Mouse (Mus musculus) heart, postnatal 14 days (tissue): ENCODE results near the gene Slc11a1. TPM values are rescaled to one million over a fixed set of nuclear protein-coding genes. Genes with fewer than 3 reads are reported as not detected.
"Not testable (repeated sequence)": the region's sequence is repeated elsewhere in the genome, so short reads cannot be mapped to it uniquely, and the experiment has no call there.

ENCODE experiments used
- DNase-seq, 2 experiments: peaks; one replicate each; pipeline ENCODE4 v3.0.0; 2021 to 2022
- intact Hi-C: fragments of 180-260 bp; cut with DNase I; formaldehyde crosslinking; loops from one replicate; pipeline ENCODE4 v1.15.1; 2025
- long read RNA-seq, 2 experiments: library from polyadenylated mRNA; stranded (forward); transcript quantifications; one replicate each; pipeline ENCODE4 v2.0.0; 2021
- total RNA-seq, 2 experiments: library from RNA; stranded (reverse); gene quantifications; 2 replicates each; pipeline ENCODE4 v1.2.3; 2021

The Slc11a1 gene
- 1 to 10 TPM; 2.7 to 4.1 TPM for total RNA-seq
- long read RNA-seq, experiment 1 = 0 reads
- long read RNA-seq, experiment 2, partial matches to known transcripts = 4 of 6 reads
- long read RNA-seq, experiment 2, other reads (novel, unspliced or antisense) = 1 of 6 reads

DNA sequence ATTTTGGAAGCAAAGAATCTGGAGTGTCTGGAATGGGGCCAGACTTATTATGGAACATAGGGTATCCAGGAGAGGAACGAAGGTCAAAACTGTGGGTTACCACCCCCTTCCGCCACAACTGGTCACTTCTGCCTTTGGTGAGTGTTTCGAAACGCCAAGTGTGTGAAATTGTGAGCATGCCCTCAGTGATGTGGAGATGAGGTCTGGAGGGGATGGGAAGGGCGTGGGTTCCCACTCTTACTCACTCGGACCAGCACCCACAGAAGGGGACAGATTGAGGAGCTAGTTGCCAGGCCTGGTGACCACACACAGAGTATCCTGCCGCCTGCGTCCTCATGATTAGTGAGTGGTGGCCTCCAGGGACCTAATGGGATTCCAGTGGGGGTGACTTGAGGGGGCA is at the start of gene Slc11a1:
Gene Slc11a1, plus strand, starts transcription at position 216 of the 400 bp plus-strand sequence.
- DNase-seq = no peak
- intact Hi-C loops = no loop called here

DNA sequence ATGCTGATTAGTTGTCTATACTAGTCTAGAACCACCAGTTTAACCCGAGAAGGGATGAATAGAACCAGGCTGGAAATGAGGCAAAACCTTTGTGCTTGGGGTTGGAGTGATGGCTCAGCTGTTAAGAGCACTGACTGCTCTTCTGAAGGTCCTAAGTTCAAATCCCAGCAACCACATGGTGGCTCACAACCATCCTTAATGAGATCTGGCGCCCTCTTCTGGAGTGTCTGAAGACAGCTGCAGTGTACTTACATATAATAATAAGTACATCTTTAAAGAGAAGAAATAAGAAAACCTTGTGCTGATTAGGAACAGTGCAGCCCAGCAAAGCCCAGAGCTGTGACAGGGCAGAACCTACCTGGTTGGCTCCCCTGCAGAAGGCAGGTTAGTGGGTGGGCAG is 48.1 kb upstream of the Slc11a1 start:
- DNase-seq, intact Hi-C loops: not testable (repeated sequence)

DNA sequence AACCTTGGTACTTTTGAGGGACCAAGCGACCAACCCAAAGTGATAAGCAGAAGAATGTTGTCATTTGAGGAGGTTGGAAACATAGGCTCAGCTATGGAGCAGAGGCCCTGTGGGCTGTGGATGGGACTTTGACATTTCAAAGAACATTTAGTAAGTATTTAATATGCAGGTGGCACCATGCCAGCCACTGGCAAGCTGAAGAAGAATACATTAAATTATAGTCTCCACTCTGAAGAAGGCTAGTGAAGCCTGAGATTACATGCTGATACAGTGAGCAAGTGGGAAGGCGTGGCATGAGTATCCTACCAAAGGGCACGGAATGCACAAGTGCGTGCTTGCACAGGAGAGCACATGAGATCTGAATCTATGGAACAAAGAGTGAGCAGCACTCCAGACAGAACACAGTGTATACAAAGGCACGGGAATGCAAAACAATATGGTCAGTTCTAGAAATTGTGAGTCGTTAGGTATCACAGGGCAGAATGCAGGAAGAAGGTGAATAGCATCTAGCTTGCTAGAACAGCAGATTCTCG is 45.0 kb upstream of the Slc11a1 start:
- intact Hi-C loops = no loop called here

DNA sequence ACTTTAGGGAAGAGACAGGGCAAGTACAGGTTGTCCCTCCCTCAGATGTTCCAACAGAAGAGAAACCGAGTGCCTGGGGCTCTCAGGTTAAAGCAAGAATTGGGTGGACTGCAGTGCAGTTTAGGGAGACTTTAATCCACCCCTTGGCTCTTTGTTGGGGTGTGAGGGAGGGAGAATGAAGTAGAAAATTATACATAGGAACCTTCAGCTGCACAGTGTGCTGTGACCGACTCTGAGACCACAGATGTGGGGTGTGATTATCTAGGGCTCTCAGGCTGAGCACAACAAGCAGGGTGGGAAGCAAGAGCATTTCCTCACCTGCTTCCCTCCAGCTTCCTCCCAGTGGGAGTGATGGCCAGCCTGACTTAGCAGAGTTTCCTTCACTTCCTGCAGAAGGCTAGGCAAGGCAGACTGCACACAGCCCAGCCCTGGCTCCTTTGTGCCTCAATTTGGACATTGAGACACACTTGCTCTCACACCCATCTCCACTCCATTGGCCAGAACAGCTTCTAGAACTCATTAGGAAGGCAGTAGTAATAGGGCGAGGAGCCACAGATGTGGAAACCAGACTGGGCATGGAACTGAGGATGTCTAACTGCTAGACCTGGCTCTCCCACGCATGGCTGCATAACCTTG is 43.8 kb upstream of the Slc11a1 start:
- peak; percentile 39 to 47 for DNase-seq
- intact Hi-C loops = no loop called here

More for the DNA sequence above, 45.0 kb upstream of the Slc11a1 start:
- no peak for DNase-seq

DNA sequence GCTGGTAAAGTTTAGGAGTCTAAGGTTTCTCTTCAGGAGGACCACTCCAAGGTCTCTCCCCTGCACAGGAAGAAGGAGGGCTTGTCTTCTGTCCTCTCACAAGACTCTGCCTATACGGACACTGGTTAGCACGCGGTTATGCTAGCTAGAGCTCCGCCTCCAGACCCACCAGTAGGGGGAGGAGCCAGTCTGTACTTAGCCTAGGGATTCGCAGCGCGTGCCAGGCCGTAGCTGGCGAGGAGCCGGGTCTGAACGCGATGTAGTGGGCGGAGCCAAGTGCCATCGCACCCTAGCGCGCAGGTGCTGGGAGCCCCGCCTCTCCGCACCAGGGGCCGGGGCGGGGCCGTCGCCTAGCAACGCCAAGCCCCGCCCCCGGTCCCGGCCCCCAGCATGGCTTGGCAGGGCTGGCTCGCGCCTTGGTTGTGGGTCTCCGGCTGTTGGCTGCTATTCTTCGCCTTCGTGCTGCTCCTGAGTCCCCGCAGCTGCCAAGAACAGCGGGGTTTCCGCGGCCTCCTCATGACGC is 42.7 kb upstream of the Slc11a1 start:
- intact Hi-C loops = loop anchor here (2.0 kb wide), 1 partner anchor 24 kb away; no protein-coding TSS in a partner anchor
- DNase-seq = peak; percentile 96 to 97

DNA sequence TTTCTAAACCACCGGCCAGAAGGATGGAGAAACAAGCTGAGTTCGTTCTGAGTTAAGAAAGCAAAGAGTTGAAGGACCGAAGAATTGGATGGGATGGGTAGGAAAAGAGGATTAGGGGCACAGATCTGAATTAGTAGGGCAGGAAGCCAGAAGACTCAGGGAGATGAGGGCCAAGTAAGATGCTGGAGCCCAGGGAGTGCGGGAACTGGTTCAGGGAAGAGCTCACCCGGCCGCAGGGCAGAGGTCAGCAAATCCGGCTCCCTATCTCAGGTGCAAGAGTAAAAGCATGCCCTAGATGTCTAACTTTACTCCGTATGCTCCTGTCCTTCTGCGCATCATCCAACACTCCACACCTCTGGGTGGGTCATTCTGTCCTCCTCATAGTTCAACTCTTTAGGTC is 42.1 kb upstream of the Slc11a1 start:
- no peak for DNase-seq
- intact Hi-C loops = loop anchor here (2.0 kb wide), 1 partner anchor 24 kb away; no protein-coding TSS in a partner anchor

DNA sequence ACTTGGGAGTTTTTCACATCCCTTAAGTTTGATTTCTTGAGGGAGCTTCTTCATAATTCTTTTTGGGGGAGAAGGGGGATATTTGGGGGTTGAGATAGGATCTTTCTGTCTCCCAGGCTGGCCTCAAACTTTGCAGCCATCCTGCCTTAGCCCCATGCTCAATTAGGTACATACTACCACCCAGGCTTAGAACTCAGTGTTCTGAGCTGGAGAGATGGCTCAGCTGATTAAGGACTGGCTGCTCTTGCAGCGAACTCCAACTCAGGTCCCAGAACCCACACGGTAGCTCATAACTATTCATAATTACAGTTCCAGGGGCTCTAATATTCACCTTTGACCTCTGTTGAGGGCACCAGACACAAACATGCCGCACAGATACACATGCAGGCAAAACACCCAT is 40.4 kb upstream of the Slc11a1 start:
- DNase-seq = no peak
- intact Hi-C loops = no loop called here

DNA sequence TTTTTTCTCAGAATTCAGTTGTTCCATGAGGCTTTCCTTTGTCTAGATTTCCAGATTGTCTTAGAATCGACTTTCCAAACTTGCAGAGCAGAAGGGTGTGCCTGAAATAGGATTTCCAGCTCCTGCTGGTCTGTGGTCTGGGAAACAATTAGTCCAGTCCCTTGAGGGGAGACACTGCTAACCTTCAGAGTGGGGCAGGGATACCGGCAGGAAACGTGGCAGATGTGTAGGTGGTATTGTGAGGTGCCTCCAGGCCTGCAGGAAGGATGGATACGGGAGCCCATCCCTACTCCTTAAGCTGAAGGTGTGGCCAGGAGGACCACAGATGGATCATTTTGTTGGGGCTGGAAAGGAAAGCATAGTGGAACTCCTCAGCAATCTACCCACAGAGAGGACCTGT is 40.0 kb upstream of the Slc11a1 start:
- intact Hi-C loops = no loop called here
- DNase-seq = peak; percentile 28 to 37

DNA sequence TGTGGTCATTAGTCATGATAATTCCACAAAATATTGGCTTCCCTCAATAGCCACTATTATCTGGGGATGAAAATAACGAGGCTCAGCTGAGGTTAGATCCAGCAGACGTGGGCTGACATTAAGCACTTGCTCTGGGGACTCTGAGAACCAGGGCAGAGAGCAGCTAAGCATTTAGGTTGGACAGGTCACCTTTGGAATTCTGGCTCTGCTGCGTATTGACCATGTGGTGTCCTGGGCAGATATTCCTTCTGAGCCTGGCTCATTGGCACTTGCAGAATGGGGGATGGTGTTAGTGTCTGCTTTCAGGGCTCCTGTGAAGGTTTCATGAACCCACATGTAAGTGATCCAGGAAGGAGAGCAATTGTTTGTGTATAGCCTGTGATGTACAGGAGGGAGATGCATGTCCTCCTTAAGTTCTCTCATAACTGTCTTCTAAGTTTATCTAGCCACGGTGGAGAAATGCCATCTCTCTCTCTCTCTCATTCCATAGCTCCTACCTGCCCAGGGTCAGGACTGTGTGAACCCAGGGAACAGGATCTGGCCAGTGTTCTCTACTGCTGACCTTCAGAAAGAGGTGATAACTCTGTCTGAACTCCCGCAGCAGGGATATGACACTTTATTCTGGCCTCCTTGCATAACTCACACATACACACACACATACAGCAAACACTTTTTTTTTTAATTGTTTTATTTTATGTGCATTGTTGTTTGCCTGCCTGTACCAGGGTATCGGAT is 39.4 kb upstream of the Slc11a1 start:
- DNase-seq = peak in 1 of 2 experiments; percentile 30
- intact Hi-C loops = no loop called here

DNA sequence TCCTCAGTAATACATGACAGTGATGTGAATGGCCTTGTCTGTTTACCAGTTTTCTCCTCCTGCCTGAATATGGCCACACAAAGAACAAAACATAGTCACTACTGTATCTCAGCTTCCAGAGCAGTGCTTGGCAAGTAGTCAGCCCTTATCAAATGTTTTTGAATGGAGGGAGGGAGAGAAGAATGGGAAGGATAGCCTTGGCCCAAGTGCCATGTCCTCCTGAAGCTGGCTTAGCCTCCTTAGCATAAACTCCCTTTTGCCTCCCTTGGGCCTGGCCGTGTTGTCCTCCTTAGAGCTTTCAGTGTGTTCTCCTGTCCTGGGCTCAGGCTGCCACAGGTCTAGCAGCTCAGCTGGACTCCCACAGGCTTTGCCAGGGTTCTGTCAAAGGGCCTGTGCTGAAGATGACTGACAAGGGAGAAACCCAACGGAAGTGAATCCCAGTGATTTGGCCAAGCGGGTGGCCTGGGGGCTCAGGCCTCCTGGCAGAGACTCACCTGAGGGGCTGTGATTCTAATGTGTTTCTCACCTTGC is 37.7 kb upstream of the Slc11a1 start:
- peak in 1 of 2 experiments; percentile 23 for DNase-seq
- intact Hi-C loops = no loop called here

DNA sequence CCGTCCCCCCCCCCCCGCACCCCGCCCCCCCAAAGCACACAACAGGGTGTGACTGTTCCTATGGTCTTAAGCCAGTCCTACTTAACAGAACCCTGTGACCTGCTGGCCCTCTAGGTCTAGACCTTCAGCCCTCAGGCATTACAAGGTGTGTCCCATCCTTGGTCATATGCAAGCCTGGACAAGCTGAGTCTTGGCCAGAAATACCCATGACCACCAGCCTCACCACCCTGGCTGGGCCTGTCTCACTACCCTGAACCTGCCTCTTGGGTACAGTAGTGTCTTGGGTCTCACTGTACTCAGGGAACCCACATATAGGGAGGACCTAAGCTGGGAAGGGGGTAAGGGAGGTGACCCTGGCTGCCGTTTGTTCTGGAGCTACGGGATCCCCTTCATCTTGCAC is 37.0 kb upstream of the Slc11a1 start:
- intact Hi-C loops = no loop called here
- no peak for DNase-seq

DNA sequence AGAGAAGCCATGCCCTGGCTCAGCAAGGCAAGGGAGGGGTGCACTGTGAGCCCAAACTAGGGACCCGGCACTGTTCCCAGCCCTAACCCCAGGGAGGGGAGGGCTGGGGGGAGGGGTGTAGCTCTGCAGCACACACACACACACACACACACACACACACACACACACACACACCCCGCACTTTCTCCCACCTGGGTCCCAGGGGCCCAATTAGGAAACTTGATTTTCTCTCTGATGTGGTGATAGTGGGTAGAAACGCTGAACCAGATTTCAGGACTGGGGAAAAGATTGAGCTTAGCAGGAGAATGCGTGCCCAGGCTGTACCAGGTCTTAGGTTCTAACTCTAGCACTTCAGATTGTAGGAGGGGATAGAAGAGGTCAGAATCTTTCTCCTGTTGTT is 36.4 kb upstream of the Slc11a1 start:
- intact Hi-C loops = no loop called here
- no peak for DNase-seq

DNA sequence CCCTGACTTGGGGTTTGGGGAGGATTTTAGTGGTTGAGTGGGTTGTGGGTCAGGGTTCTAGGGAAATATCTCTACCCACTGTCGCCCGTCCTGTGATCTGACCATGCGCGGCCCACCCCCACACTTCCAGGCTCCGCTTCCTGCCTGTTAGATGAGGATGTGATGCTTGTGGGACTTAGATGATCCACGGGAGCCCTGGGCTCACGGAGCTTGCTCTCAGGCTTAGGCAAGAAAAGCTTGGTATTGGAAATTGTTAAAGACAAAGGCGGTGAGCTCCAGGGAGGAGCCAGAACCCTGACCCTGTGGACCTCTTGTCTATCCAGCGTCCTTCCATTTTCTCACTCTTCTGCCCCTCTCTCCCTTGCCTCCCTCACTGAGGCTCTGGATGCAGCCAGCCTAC is 35.1 kb upstream of the Slc11a1 start:
- DNase-seq = no peak
- intact Hi-C loops = no loop called here

DNA sequence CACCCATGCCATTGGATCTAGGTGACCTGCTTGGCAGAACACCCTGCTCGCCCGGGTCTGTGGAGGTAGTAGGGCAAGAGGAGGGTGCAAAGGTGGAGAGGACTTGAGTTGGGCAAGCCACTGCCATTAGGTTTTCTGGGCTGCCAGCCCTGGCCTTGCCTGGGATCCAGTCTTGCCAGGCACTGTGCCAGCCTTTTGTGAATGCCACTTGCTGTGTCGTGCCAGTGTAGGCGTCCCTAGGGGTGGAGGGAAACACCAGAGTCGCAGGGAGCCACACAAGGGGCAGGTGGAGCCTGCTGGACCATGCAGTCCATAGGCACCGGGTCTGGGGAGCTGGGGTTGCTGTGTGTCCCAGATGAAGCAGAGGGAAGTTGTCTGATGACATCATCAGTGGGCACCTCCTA is 34.6 kb upstream of the Slc11a1 start:
- intact Hi-C loops = no loop called here
- peak; percentile 71 to 79 for DNase-seq

DNA sequence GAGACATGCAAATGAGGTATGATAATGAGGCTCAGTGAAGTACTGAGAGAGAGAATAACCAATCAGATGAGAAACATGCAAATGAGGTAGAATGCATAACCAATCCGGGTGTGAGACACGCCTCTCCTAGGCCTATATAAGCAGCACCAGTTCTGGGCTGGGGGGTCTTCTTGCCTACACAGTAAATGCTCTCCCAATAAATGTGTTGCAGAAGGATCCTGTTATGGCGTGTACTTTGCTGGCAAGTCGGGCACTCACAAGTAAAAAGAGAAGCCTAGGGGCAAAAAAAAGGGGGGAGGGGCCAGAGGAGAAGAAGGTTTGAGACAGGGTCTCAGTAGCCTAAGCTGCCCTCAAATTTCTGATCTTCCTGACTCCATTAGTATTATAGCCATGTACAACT is 34.0 kb upstream of the Slc11a1 start:
- intact Hi-C loops, DNase-seq: not testable (repeated sequence)

DNA sequence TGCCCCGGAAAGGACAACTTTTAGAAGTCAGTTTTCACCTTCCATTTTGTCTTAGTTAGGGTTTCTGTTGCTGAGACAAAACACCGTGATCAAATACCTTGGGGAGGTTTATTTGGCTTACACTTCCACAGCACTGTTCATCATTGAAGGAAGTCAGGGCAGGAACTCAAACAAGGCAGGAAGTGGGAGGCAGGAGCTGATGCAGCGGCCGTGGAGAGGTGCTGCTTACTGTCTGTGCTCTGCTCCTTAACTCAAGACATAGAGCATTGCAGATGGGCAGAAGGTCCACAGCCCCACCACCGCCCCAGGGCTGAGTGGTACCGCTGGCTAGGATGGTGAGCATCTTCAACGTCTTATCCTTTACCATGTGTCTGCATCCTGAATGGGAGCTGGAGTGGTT is 33.1 kb upstream of the Slc11a1 start:
- DNase-seq = no peak
- intact Hi-C loops = loop anchor here (2.0 kb wide), 1 partner anchor 15 kb away; no protein-coding TSS in a partner anchor

DNA sequence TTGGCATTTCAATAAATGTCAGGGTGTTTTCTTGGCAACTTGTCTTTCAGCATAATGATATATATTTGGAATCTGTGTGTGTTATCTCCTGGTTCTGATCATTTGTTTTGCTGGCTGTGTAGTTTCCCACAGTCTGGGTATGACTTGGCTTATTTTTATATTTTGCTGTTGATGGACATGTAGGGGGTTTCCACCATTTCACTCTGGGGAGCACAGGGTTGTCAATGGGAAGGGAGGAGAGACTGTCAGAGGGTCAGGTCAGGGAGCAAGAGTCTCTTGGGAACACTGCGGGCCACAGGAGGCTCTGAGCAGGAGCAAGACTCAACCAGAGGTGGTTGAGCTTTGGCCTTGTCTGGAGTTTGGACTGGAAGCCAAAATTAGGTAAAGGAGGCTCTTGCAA is 32.7 kb upstream of the Slc11a1 start:
- intact Hi-C loops = loop anchor here (2.0 kb wide), 1 partner anchor 14 kb away; no protein-coding TSS in a partner anchor
- no peak for DNase-seq

DNA sequence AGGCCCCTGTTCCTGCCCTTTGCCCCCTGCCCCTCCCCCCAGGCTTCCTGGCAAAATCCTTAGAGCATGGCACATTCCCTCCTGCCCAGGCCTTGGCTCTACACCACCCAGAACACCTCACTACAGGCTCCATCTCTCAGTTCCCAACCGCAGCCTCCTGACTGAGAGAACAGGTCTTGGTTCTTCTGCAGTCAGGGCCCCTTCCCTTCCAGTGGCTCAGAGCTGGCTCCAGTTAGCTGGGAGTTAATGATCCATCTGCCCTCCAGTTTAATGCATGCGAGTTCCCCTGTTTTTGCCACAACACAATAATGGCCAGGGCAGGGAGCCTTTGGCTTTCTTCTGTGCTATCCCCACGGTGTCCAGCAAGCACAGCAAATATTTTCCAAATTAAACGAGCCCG is 31.8 kb upstream of the Slc11a1 start:
- intact Hi-C loops = loop anchor here (2.0 kb wide), 1 partner anchor 14 kb away; no protein-coding TSS in a partner anchor
- no peak for DNase-seq

DNA sequence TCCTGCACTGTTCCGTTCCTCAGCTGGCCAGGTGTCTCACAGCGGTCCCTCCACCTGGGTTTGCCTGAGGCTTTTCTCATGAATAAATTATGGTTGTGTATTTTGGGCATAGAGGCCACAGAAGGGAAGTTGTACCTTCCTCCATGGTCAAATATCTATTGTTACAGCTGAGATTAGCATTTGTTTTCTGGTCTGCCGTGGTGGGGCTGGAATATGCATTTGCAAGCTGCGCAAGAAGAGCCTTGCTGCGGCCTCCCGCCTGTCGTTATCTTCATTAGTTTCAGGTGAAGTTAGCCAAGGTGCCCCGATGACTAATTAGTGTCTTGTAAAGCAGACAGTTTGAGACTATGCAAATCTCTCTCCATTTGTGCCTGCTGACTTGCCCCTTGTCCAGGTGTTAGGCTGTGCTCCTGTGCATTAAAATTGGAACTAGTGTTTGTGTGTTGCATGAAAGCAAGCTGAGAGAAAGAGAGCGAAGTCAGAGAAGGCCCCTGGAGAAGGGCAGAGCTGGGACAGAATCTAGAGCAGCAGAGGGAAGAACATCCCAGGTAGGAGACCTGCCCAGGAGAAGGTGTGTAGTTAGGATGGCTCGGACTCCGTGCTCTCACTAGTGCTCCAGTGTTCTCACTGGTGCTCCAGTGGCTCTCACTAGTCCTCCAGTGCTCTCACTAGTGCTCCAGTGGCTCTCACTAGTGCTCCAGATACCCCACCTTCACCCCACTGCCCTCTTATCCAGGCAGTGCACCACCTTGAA is 30.7 kb upstream of the Slc11a1 start:
- intact Hi-C loops = no loop called here

DNA sequence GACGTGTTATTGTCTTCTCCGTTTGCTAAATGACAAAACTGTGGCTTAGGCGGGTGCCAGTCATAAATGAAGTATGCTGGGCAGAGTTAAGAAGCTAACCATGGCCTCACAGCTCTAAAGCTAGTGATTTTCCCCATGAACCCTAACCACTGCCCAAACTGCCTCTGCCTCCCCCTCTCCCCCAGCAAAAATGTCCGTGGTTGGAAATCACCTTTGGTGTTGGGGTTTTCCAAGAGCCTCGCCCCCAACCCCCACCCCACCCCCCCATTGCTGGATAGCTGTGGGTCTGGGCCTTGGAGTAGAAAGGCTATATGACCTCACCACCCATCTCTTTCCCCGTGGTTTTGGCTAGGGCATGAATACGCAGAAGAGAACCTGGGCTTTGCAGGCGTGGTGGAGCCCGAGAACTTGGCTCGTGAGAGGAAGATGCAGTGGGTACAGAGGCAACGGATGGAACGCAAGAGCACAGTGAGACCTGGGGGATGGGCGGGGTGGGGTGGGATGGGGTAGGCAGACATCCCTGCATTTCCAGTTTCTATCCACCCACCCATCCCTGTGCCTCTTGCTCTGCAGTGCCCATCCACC is 23.7 kb upstream of the Slc11a1 start:
- intact Hi-C loops = no loop called here
- DNase-seq = no peak

More for the DNA sequence above, 30.7 kb upstream of the Slc11a1 start:
- no peak for DNase-seq
